Mouse (Mus musculus) mouse trophoblast stem cell (cell line): ENCODE results near the gene Wbp1l.

ENCODE experiments used
- in situ Hi-C, 2 experiments: fragments of 300-500 bp; cut with MseI, MboI; formaldehyde crosslinking; loops; 2 replicates in 1 of 2; 3 replicates in 1 of 2; pipeline ENCODE4 v1.15.1; 2025

Gene Wbp1l

GRCm38 (mm10) chr19:46658348-46658747 is 59.5 kb downstream of the Wbp1l start:
- in situ Hi-C loops: no loop called here

- in situ Hi-C loops: no loop called here
Observed at GRCm38 (mm10) chr19:46658851-46659250, 60.0 kb downstream of the Wbp1l start.

GRCm38 (mm10) chr19:46661511-46661910 is 62.6 kb downstream of the Wbp1l start:
- in situ Hi-C loops: no loop called here

- in situ Hi-C loops: no loop called here
Observed at GRCm38 (mm10) chr19:46662214-46662613, 63.3 kb downstream of the Wbp1l start.

GRCm38 (mm10) chr19:46662784-46663183 is 63.9 kb downstream of the Wbp1l start:
- in situ Hi-C loops: no loop called here

GRCm38 (mm10) chr19:46665474-46665873 is 66.6 kb downstream of the Wbp1l start:
- in situ Hi-C loops: no loop called here

GRCm38 (mm10) chr19:46667300-46667699 is 68.4 kb downstream of the Wbp1l start:
- in situ Hi-C loops: no loop called here

- in situ Hi-C loops: no loop called here
Observed at GRCm38 (mm10) chr19:46668263-46668662, 69.4 kb downstream of the Wbp1l start.

- in situ Hi-C loops: loop anchor here in 1 of 2 experiments (5.0 kb wide), 1 partner anchor 72 kb away; no protein-coding TSS in a partner anchor
Observed at GRCm38 (mm10) chr19:46669802-46670201, 70.9 kb downstream of the Wbp1l start.

GRCm38 (mm10) chr19:46670691-46671090 is 71.8 kb downstream of the Wbp1l start:
- in situ Hi-C loops: loop anchor here in 1 of 2 experiments (5.0 kb wide), 1 partner anchor 72 kb away; no protein-coding TSS in a partner anchor

GRCm38 (mm10) chr19:46672766-46673418 is 74.0 kb downstream of the Wbp1l start, which contains the start of gene Cyp17a1:
Gene Cyp17a1 (minus strand): TSS chr19:46673172.
- in situ Hi-C loops: loop anchor here in 1 of 2 experiments (5.0 kb wide), 1 partner anchor 69 kb away; no protein-coding TSS in a partner anchor

GRCm38 (mm10) chr19:46675641-46676040 is 76.8 kb downstream of the Wbp1l start:
- in situ Hi-C loops: loop anchor here in 1 of 2 experiments (5.0 kb wide), 1 partner anchor 192 kb away; no protein-coding TSS in a partner anchor

GRCm38 (mm10) chr19:46679720-46680383 is 81.0 kb downstream of the Wbp1l start:
- in situ Hi-C loops: loop anchor here (5.0 kb wide), 2 partner anchors 52 to 187 kb away; no protein-coding TSS in a partner anchor

- in situ Hi-C loops: no loop called here
Observed at GRCm38 (mm10) chr19:46689460-46690372, 90.8 kb downstream of the Wbp1l start, which contains the start of gene Borcs7. Gene Borcs7 (plus strand): TSS chr19:46689906.

- in situ Hi-C loops: no loop called here
Observed at GRCm38 (mm10) chr19:46690387-46690786, 91.5 kb downstream of the Wbp1l start.

GRCm38 (mm10) chr19:46691078-46691477 is 92.2 kb downstream of the Wbp1l start:
- in situ Hi-C loops: no loop called here

GRCm38 (mm10) chr19:46693146-46693545 is 94.3 kb downstream of the Wbp1l start:
- in situ Hi-C loops: no loop called here

- in situ Hi-C loops: no loop called here
Observed at GRCm38 (mm10) chr19:46696482-46696881, 97.6 kb downstream of the Wbp1l start.

GRCm38 (mm10) chr19:46696943-46697342 is 98.1 kb downstream of the Wbp1l start:
- in situ Hi-C loops: no loop called here

GRCm38 (mm10) chr19:46697840-46698517 is 99.1 kb downstream of the Wbp1l start:
- in situ Hi-C loops: no loop called here

GRCm38 (mm10) chr19:46699011-46699481 is 100.2 kb downstream of the Wbp1l start:
- in situ Hi-C loops: no loop called here
